Mouse (Mus musculus) hindbrain, embryonic 11.5 days (tissue): Measurements from ENCODE around the gene Fntb. TPM values are rescaled to one million over a fixed set of nuclear protein-coding genes. Genes with fewer than 3 reads are reported as not detected.
A peak's percentile ranks its signal among the peaks of the same experiment; 100 is the strongest.

Experiments
- ATAC-seq: fragments of 200-750 bp; cut with Nextera tagmentation; 2 replicates; pipeline ENCODE4 v1.8.0; 2017; ENCODE audit warnings: mild to moderate bottlenecking, moderate TSS enrichment, moderate library complexity; ENCODE audit not compliant: low FRiP score
- DNase-seq: peaks from one replicate; pipeline ENCODE4 v3.0.0-alpha.2; 2015; ENCODE audit warnings: low spot score
- H3K27ac ChIP-seq: fragments of 300-500 bp; sonication (generic); 2 replicates; pipeline ENCODE4 v1.5.1; 2014; ENCODE audit warnings: mild to moderate bottlenecking, low read depth, low read length
- H3K27me3 ChIP-seq: fragments of 300-500 bp; sonication (generic); 2 replicates; pipeline ENCODE4 v1.6.1; 2014; ENCODE audit warnings: mild to moderate bottlenecking, low read length, moderate library complexity, mixed read lengths; ENCODE audit not compliant: control insufficient read depth, insufficient read depth
- H3K36me3 ChIP-seq: fragments of 300-500 bp; sonication (generic); 2 replicates; pipeline ENCODE4 v1.6.1; 2014; ENCODE audit warnings: mild to moderate bottlenecking, low read length, moderate library complexity, mixed read lengths; ENCODE audit not compliant: control insufficient read depth, insufficient read depth
- H3K4me1 ChIP-seq: fragments of 300-500 bp; sonication (generic); replicated peaks from 2 replicates; pipeline ENCODE4 v1.6.1; 2014; ENCODE audit warnings: low read length, mixed read lengths; ENCODE audit not compliant: control insufficient read depth, insufficient read depth
- H3K4me2 ChIP-seq: fragments of 300-500 bp; sonication (generic); replicated peaks from 2 replicates; pipeline ENCODE4 v1.6.1; 2014; ENCODE audit warnings: mild to moderate bottlenecking, low read depth, low read length
- H3K4me3 ChIP-seq: fragments of 300-500 bp; sonication (generic); 2 replicates; pipeline ENCODE4 v1.5.1; 2014; ENCODE audit warnings: low read depth, low read length
- H3K9ac ChIP-seq: fragments of 300-500 bp; sonication (generic); 2 replicates; pipeline ENCODE4 v1.6.1; 2014; ENCODE audit warnings: low read depth, low read length
- H3K9me3 ChIP-seq: fragments of 300-500 bp; sonication (generic); 2 replicates; pipeline ENCODE4 v1.6.1; 2016; ENCODE audit warnings: low read length; ENCODE audit not compliant: control insufficient read depth
- WGBS: fragments of 180-500 bp; shearing (Covaris S2); extraction: QIAGEN DNeasy Blood & Tissue Kit; methylation state at CpG from one replicate; pipeline ENCODE4 v1.1.7; 2014; 5-methylcytosine and 5-hydroxymethylcytosine counted together
- polyA plus RNA-seq: library from polyadenylated mRNA; unstranded; fragments of >200 nt; fragmentation: Nextera tagmentation; extraction: Ambion mirVana; gene quantifications from 2 replicates; pipeline ENCODE4 v1.2.1, GENCODE M21; 2014

Fntb gene
- polyA plus RNA-seq, 1 experiment from 2014 or later: 42.5 TPM

GRCm38 (mm10) chr12:76803700-76804252 is 38.4 kb downstream of the Fntb start:
- no peak overlapping the region for H3K4me2 ChIP-seq
- ATAC-seq (no peak), DNase-seq (peak; percentile 59)
- H3K4me3 ChIP-seq: no peak overlapping the region
- no peaks in the 10 kb centered on the region for H3K27me3 ChIP-seq
- H3K36me3 ChIP-seq: no peaks in the 10 kb centered on the region
- H3K9ac ChIP-seq: no peak overlapping the region
- no peaks in the 10 kb centered on the region for H3K4me1 ChIP-seq
- no peak overlapping the region for H3K27ac ChIP-seq
- WGBS: 58% methylated on average over 7 of the region's 7 CpGs
- no peaks in the 10 kb centered on the region for H3K9me3 ChIP-seq

DNA sequence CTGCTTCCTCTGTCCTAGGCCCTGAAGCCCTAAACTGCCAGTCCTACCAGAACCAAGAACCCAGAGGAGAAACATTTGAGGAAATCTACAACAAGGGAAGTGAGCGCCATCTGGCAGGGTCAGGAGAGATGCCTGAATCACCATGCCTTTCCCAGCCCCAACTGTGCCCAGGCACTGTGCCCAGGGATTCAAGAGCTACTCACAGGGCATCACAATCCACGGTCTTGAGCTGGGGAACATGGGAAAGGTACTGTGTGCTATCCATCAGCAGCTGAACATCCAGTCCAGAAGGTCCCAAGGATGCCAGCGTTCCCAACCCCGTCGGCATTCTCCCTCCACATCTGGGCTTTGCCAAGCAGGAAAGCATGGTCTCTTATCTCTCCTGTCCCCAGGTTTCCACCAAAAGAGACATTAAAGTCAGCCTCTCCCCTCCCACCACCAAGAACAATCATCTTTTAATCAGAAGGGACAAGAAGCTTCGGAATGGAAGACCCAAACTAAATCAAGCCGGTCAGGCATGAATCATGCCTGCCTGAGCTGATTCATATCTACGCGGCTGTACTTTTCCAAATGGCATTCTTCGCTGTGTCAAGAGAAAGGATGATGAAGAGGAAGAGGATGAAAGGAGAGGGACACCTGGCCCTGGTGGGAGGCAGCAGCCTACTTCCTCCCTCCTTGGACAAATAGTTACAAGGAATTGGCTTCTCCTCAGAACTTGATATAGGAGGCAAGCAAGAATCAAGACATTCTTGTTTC is 39.8 kb downstream of the Fntb start:
- no peak for ATAC-seq
- DNase-seq: no peak
- H3K4me3 ChIP-seq: no peak overlapping the region
- no peaks in the 10 kb centered on the region for H3K36me3 ChIP-seq
- no peak overlapping the region for H3K9ac ChIP-seq
- no peak overlapping the region for H3K27ac ChIP-seq
- H3K4me1 ChIP-seq: no peaks in the 10 kb centered on the region
- no peaks in the 10 kb centered on the region for H3K27me3 ChIP-seq
- H3K9me3 ChIP-seq: no peaks in the 10 kb centered on the region
- 90% methylated on average over 10 of the region's 10 CpGs for WGBS
- H3K4me2 ChIP-seq: no peak overlapping the region

GRCm38 (mm10) chr12:76807796-76808195 is 42.4 kb downstream of the Fntb start:
- Histone ChIP-seq H3K9me3 (no peaks in the 10 kb centered on the region), H3K9ac (no peak overlapping the region), H3K27me3 (no peaks in the 10 kb centered on the region), H3K4me3 (no peak overlapping the region), H3K4me1 (no peaks in the 10 kb centered on the region), H3K4me2 (no peak overlapping the region), H3K27ac (no peak overlapping the region), H3K36me3 (no peaks in the 10 kb centered on the region)
- ATAC-seq (no peak), DNase-seq (no peak)
- 82% methylated on average over 10 of the region's 10 CpGs for WGBS

DNA sequence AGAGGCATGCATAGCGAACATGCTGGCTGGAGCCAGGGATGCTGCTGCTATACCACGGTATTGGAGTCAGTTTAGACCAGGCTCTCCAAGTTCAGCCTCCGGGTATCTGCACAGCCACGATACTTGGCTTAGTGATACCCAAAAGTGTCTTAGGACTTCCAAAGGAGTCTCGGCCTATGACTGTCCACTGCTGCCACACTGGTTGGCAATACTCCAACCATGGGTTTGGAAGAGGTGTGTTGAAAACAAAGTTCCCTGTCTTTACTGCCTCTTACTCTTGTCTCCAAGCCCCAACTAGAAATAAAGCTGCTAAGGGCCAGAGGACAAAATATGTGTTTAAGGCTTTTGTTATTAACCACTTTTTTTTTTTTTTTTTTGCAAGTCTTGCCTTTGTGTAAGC is 45.1 kb downstream of the Fntb start:
- DNase-seq (no peak), ATAC-seq (no peak)
- Histone ChIP-seq H3K27me3 (no peaks in the 10 kb centered on the region), H3K36me3 (no peaks in the 10 kb centered on the region), H3K4me3 (no peak overlapping the region), H3K9ac (no peak overlapping the region), H3K4me2 (no peak overlapping the region), H3K4me1 (no peaks in the 10 kb centered on the region), H3K27ac (no peak overlapping the region), H3K9me3 (no peaks in the 10 kb centered on the region)
- WGBS: 95% methylated on average over 5 of the region's 5 CpGs

DNA sequence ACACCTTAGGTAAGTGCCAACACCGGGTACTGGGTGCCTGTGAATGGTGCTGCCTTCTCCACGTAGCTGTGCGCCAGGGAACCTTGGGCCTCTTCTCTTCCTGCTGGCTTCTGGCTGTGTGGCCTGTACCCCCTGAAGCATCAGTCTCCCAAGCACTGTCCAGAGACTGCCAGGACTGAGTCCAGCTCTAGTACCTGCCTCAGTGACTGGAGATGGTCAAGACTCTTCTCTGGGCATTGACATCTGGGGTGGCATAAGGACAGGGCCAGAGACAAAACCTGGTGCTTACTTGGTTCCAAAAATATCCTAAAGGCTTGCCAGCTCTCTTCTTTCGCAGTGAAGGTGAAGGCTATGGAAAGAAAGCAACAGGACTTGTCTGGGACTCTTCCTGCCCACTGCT is 45.6 kb downstream of the Fntb start:
- Histone ChIP-seq H3K27me3 (no peaks in the 10 kb centered on the region), H3K9ac (no peak overlapping the region), H3K4me3 (no peak overlapping the region), H3K4me1 (no peaks in the 10 kb centered on the region), H3K27ac (no peak overlapping the region), H3K4me2 (no peak overlapping the region), H3K9me3 (no peaks in the 10 kb centered on the region), H3K36me3 (no peaks in the 10 kb centered on the region)
- ATAC-seq (no peak), DNase-seq (no peak)
- 93% methylated on average over 4 of the region's 4 CpGs for WGBS

GRCm38 (mm10) chr12:76813543-76813942 is 48.2 kb downstream of the Fntb start:
- Histone ChIP-seq H3K9me3 (no peaks in the 10 kb centered on the region), H3K4me1 (0 out of 2 replicates have a peak, but pooled peaks cover 2% of the 10 kb centered on the region), H3K9ac (no peak overlapping the region), H3K36me3 (no peaks in the 10 kb centered on the region), H3K4me2 (no peak overlapping the region), H3K27me3 (no peaks in the 10 kb centered on the region), H3K4me3 (no peak overlapping the region), H3K27ac (no peak overlapping the region)
- WGBS: 72% methylated on average over 10 of the region's 10 CpGs
- ATAC-seq (no peak), DNase-seq (no peak)

DNA sequence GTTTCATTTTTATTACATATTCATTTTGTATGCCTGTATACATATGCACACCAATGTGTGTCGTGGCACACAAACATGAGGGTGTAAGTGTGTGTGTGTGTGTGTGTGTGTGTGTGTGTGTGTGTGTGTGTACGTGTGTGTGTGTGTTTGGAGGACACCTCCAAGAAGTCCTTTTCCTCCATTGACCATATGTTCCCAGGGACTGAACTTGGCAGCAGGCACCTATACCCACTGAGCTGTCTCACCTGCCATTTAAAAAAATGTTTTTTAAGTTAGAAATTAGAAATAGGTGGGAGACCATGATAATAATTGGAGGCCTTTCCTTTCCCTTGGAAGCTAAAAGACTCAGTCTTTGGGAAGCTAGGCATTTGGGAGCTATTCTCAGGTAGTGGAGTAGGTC is 48.7 kb downstream of the Fntb start:
- Histone ChIP-seq H3K27ac (no peak overlapping the region), H3K36me3 (no peaks in the 10 kb centered on the region), H3K4me2 (no peak overlapping the region), H3K4me3 (no peak overlapping the region), H3K9ac (no peak overlapping the region), H3K9me3 (no peaks in the 10 kb centered on the region), H3K4me1 (0 out of 2 replicates have a peak, but pooled peaks cover 2% of the 10 kb centered on the region), H3K27me3 (no peaks in the 10 kb centered on the region)
- 86% methylated on average over 2 of the region's 2 CpGs for WGBS
- ATAC-seq: no peak
- DNase-seq: no peak

DNA sequence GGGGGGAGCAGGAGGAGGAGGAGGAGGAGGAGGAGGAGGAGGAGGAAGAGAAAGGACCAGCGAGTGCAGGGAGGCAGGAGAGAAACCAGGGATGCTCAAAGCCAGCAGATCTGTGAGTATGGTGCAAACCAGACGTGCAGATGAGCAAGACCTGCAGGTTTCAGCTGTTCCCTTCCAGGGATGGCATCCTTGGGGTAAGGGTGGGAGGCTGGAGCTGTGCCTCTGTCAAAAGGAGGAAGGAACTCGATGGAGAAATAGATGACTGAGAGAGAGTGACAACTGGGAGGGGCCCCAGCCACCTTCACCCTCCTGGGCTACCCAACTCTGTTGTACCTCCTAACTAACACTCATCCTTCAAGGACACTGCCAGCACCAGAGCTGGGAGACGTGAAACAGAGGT is 51.3 kb downstream of the Fntb start:
- no peaks in the 10 kb centered on the region for H3K36me3 ChIP-seq
- H3K4me3 ChIP-seq: no peak overlapping the region
- H3K27me3 ChIP-seq: peaks cover 4% of the 10 kb centered on the region
- no peak for ATAC-seq
- H3K4me2 ChIP-seq: no peak overlapping the region
- no peaks in the 10 kb centered on the region for H3K9me3 ChIP-seq
- no peak overlapping the region for H3K27ac ChIP-seq
- WGBS: 72% methylated on average over 4 of the region's 4 CpGs
- 0 out of 2 replicates have a peak, but pooled peaks cover 5% of the 10 kb centered on the region for H3K4me1 ChIP-seq
- DNase-seq: no peak
- H3K9ac ChIP-seq: no peak overlapping the region

GRCm38 (mm10) chr12:76817176-76817575 is 51.8 kb downstream of the Fntb start:
- 0 out of 2 replicates have a peak, but pooled peaks cover 5% of the 10 kb centered on the region for H3K4me1 ChIP-seq
- peaks cover 4% of the 10 kb centered on the region for H3K27me3 ChIP-seq
- H3K4me3 ChIP-seq: no peak overlapping the region
- DNase-seq: no peak
- no peak for ATAC-seq
- no peaks in the 10 kb centered on the region for H3K9me3 ChIP-seq
- WGBS: 61% methylated on average over 4 of the region's 4 CpGs
- H3K4me2 ChIP-seq: no peak overlapping the region
- no peaks in the 10 kb centered on the region for H3K36me3 ChIP-seq
- no peak overlapping the region for H3K27ac ChIP-seq
- no peak overlapping the region for H3K9ac ChIP-seq
